In genomic region chr2:125214592-125214991, GRCm38 (mm10) we compare ENCODE assay signal across 8 mouse cellular contexts. TPM values are rescaled to one million over a fixed set of nuclear protein-coding genes. Genes with fewer than 3 reads are reported as not detected.
DNase-seq lines count a peak whose midpoint lies in the region; ATAC-seq and TF ChIP-seq lines count a peak whose summit lies in the region.

No protein-coding gene starts in this region.

- H3K79me3 ChIP-seq in C2C12 (ENCODE audit: low read depth), result no peaks in the 10 kb centered on the region

- TF ChIP-seq CTCF in C2C12 (IDR thresholded peaks at IDR 0.05; ENCODE audit: control insufficient read depth, insufficient read depth, insufficient read length), result peak; percentile 42
- TF ChIP-seq CTCF in gastrocnemius, adult 2 months (IDR thresholded peaks at IDR 0.05), result peak; percentile 79

- no peaks in the 10 kb centered on the region for H3K36me3 ChIP-seq in C2C12 (ENCODE audit: control insufficient read depth, insufficient read depth)
- no peaks in the 10 kb centered on the region for H3K36me3 ChIP-seq in limb, embryonic 14.5 days (ENCODE audit: control insufficient read depth, insufficient read depth, low read length)
- H3K36me3 ChIP-seq in neural tube, embryonic 12.5 days, result no peaks in the 10 kb centered on the region

- peak; percentile 79 for DNase-seq in ZHBTc4 (ENCODE audit: low read depth, low spot score)
- DNase-seq in cerebellum, postnatal 14 days, result peak; percentile 89 to 94
- DNase-seq in gastrocnemius, adult 2 months, result peak; percentile 53
- peak; percentile 72 for DNase-seq in kidney, adult 9 months
- DNase-seq in limb, embryonic 14.5 days (ENCODE audit: low spot score), result peak; percentile 87
- peak; percentile 67 for DNase-seq in thymus, postnatal 0 days (ENCODE audit: low spot score)

- WGBS in limb, embryonic 14.5 days, result under 1% methylated on average over 3 of the region's 3 CpGs
- WGBS in neural tube, embryonic 12.5 days, result 4% methylated on average over 3 of the region's 3 CpGs

- H3K79me2 ChIP-seq in C2C12 (ENCODE audit: control insufficient read depth, insufficient read depth), result no peaks in the 10 kb centered on the region

- H3K9me3 ChIP-seq in limb, embryonic 14.5 days (ENCODE audit: control insufficient read depth, low read length), result no peaks in the 10 kb centered on the region
- H3K9me3 ChIP-seq in neural tube, embryonic 12.5 days, result no peaks in the 10 kb centered on the region

- H3K27ac ChIP-seq in gastrocnemius, adult 2 months, result no peak overlapping the region
- H3K27ac ChIP-seq in limb, embryonic 14.5 days (replicated peaks; ENCODE audit: low read depth, low read length), result no peak overlapping the region
- H3K27ac ChIP-seq in neural tube, embryonic 12.5 days, result no peak overlapping the region

- H3K4me2 ChIP-seq in limb, embryonic 14.5 days (replicated peaks; ENCODE audit: low read depth, low read length, severe bottlenecking), result no peak overlapping the region
- H3K4me2 ChIP-seq in neural tube, embryonic 12.5 days (replicated peaks), result no peak overlapping the region

- no peak overlapping the region for H3K9ac ChIP-seq in limb, embryonic 14.5 days (ENCODE audit: low read depth, low read length, severe bottlenecking)
- no peak overlapping the region for H3K9ac ChIP-seq in neural tube, embryonic 12.5 days

- H3K4me3 ChIP-seq in C2C12 (ENCODE audit: insufficient read depth, poor library complexity, severe bottlenecking), result no peak overlapping the region
- H3K4me3 ChIP-seq in gastrocnemius, adult 2 months, result no peak overlapping the region
- H3K4me3 ChIP-seq in limb, embryonic 14.5 days (replicated peaks; ENCODE audit: low read length), result no peak overlapping the region
- H3K4me3 ChIP-seq in neural tube, embryonic 12.5 days, result no peak overlapping the region

- no peaks in the 10 kb centered on the region for H3K27me3 ChIP-seq in C2C12 (ENCODE audit: control insufficient read depth, insufficient read depth, insufficient read length)
- H3K27me3 ChIP-seq in limb, embryonic 14.5 days (ENCODE audit: control insufficient read depth, insufficient read depth, low read length), result no peaks in the 10 kb centered on the region
- no peaks in the 10 kb centered on the region for H3K27me3 ChIP-seq in neural tube, embryonic 12.5 days (replicated peaks)

- no peak overlapping the region for H3ac ChIP-seq in C2C12 (ENCODE audit: control insufficient read depth, insufficient read length, low read depth)

- intact Hi-C loops in gastrocnemius, adult 2 months (cut with DNase I), result no loop called here

- no peak for TF ChIP-seq POLR2A in limb, embryonic 14.5 days (IDR thresholded peaks at IDR 0.05; ENCODE audit: borderline replicate concordance, extremely low read depth, insufficient read depth, insufficient read length)

- ATAC-seq in limb, embryonic 14.5 days (ENCODE audit: low FRiP score, low read depth), result peak; percentile 62; the same call in 1 of the 2 replicates
- ATAC-seq in neural tube, embryonic 12.5 days (ENCODE audit: low FRiP score, low read depth), result peak; percentile 48; the same call in 1 of the 2 replicates

- H3K4me1 ChIP-seq in limb, embryonic 14.5 days (ENCODE audit: control insufficient read depth, insufficient read depth, low read length), result no peaks in the 10 kb centered on the region
- no peaks in the 10 kb centered on the region for H3K4me1 ChIP-seq in neural tube, embryonic 12.5 days

TF ChIP-seq in C2C12, 6 proteins besides CTCF, POLR2A, EP300 and RAD21:
- TF ChIP-seq MAX (IDR thresholded peaks at IDR 0.05) (no peak), FOSL1 (IDR thresholded peaks at IDR 0.05; ENCODE audit: insufficient read depth, low read length, poor library complexity, severe bottlenecking) (no peak), MYOG (IDR thresholded peaks at IDR 0.05; ENCODE audit: control insufficient read depth, extremely low read depth, insufficient read length) (no peak), USF1 (IDR thresholded peaks at IDR 0.05; ENCODE audit: low read depth) (no peak), CEBPB (IDR thresholded peaks at IDR 0.05; ENCODE audit: low read depth) (no peak), MYOD1 (IDR thresholded peaks at IDR 0.05; ENCODE audit: control insufficient read depth, insufficient read length, low read depth) (no peak)

RNA-seq across cellular contexts. Expression of gene Dut, which starts 32.4 kb away (rescaled TPM):
- polyA plus RNA-seq in C2C12 (2012; fragmentation: generic; extraction: Trizol), result 99.9 TPM
- 1 to 10 TPM; 7.0 to 7.3 TPM for total RNA-seq in gastrocnemius, adult 2 months (2021)
- polyA plus RNA-seq in limb, embryonic 14.5 days (2012; rRNA removed), result 74.7 and 101 TPM in 2 replicates
- polyA plus RNA-seq in limb, embryonic 14.5 days (2014; fragmentation: Nextera tagmentation; extraction: Ambion mirVana), result 126 and 129 TPM in 2 replicates
- 105 and 124 TPM in 2 replicates for polyA plus RNA-seq in neural tube, embryonic 12.5 days (2016; fragmentation: Nextera tagmentation; extraction: Ambion mirVana)
- polyA plus RNA-seq in thymus, postnatal 0 days (2015; fragmentation: Nextera tagmentation; extraction: Ambion mirVana), result 384 and 399 TPM in 2 replicates
